23 mouse cellular contexts compared by ENCODE assay signal in genomic region chr11:78086925-78087479, GRCm38 (mm10). TPM values are rescaled to one million over a fixed set of nuclear protein-coding genes. Genes with fewer than 3 reads are reported as not detected.
DNase-seq lines count a peak whose midpoint lies in the region; ATAC-seq and TF ChIP-seq lines count a peak whose summit lies in the region.
"Had no signal": no experiment of that assay in that cellular context is flagged by ENCODE, and none has a peak within 500 bp of the region (broad histone marks: within the 10 kb centered on the region; RNA-seq: fewer than 3 reads in every experiment).

No protein-coding gene starts in this region.

- TF ChIP-seq RAD21 in CH12.LX (IDR thresholded peaks at IDR 0.05; ENCODE audit: low read depth, low read length): no peak
- TF ChIP-seq RAD21 in MEL (IDR thresholded peaks at IDR 0.05; ENCODE audit: low read depth, low read length): no peak

- dilution Hi-C loops in CH12.LX (cut with MboI; ENCODE audit: extremely low pct_ligation_motif_present, extremely low pct_unique_long_range_greater_than_20kb, low sequenced_read_pairs): no loop called here

- TF ChIP-seq EP300 in CH12.LX (IDR thresholded peaks at IDR 0.05; ENCODE audit: low read length) (peak; percentile 31; the same call in 1 of the 2 replicates), MEL (IDR thresholded peaks at IDR 0.05; ENCODE audit: low read depth in 1 of 2, low read length in 2 of 2) (no peak)

- TF ChIP-seq POLR2A in CH12.LX (IDR thresholded peaks at IDR 0.05; ENCODE audit: low read depth, low read length) (peak; percentile 21; the same call in 1 of the 2 replicates), MEL (IDR thresholded peaks at IDR 0.05; ENCODE audit: control insufficient read depth in 1 of 2, insufficient read depth in 1 of 2, low read depth in 1 of 2, low read length in 2 of 2, poor library complexity in 1 of 2) (no peak)
- TF ChIP-seq POLR2A in lung, adult 2 months (IDR thresholded peaks at IDR 0.05; ENCODE audit: borderline replicate concordance, extremely low read depth, low read depth, low read length): no peak

- H3K9ac ChIP-seq in heart, embryonic 15.5 days: no peak overlapping the region
- H3K9ac ChIP-seq in CH12.LX (ENCODE audit: insufficient read depth, low read depth) (no peak overlapping the region), MEL (ENCODE audit: control insufficient read depth, low read depth, low read length, poor library complexity, severe bottlenecking) (no peak overlapping the region)
- no peak overlapping the region for H3K9ac ChIP-seq in neural tube, embryonic 15.5 days (replicated peaks)
- H3K9ac ChIP-seq: embryonic facial prominence, embryonic 15.5 days; hindbrain, embryonic 15.5 days had no signal

- no peak for TF ChIP-seq CTCF in CH12.LX (conservative IDR thresholded peaks at IDR 0.05 in 1 of 2, IDR thresholded peaks at IDR 0.05 in 1 of 2; ENCODE audit: low read depth in 2 of 2, low read length in 2 of 2)
- TF ChIP-seq CTCF in MEL (IDR thresholded peaks at IDR 0.05 in 2 of 3, conservative IDR thresholded peaks at IDR 0.05 in 1 of 3; ENCODE audit: control insufficient read depth in 1 of 3, insufficient read depth in 1 of 3, low read depth in 2 of 3, low read length in 3 of 3, poor library complexity in 1 of 3, severe bottlenecking in 1 of 3): no peak
- no peak for TF ChIP-seq CTCF in lung, adult 2 months (IDR thresholded peaks at IDR 0.05; ENCODE audit: insufficient read depth, low read length)

- no peaks in the 10 kb centered on the region for H3K27me3 ChIP-seq in heart, embryonic 15.5 days
- H3K27me3 ChIP-seq in CH12.LX (replicated peaks): no peaks in the 10 kb centered on the region
- no peaks in the 10 kb centered on the region for H3K27me3 ChIP-seq in MEL (ENCODE audit: control insufficient read depth in 1 of 2, insufficient read depth in 2 of 2, low read length in 2 of 2)
- peaks cover 8% of the 10 kb centered on the region; the same call in 1 of the 2 replicates for H3K27me3 ChIP-seq in neural tube, embryonic 15.5 days (replicated peaks)
- H3K27me3 ChIP-seq: embryonic facial prominence, embryonic 15.5 days had no signal

- no peaks in the 10 kb centered on the region; the same call in 1 of the 2 replicates for H3K4me1 ChIP-seq in heart, embryonic 15.5 days (replicated peaks)
- H3K4me1 ChIP-seq in CH12.LX (ENCODE audit: control insufficient read depth in 1 of 2, insufficient read depth in 2 of 2) (peaks cover 3 to 16% of the 10 kb centered on the region in 2 experiments; a peak in 3 of 4 replicates), MEL (ENCODE audit: control insufficient read depth in 1 of 2, insufficient read depth in 2 of 2, low read length in 2 of 2) (0 out of 4 replicates have a peak, but pooled peaks cover 0 to 3% of the 10 kb centered on the region in 2 experiments)
- H3K4me1 ChIP-seq in lung, adult 2 months (ENCODE audit: control insufficient read depth, insufficient read depth, low read length): no peaks in the 10 kb centered on the region; the same call in 1 of the 2 replicates
- no peaks in the 10 kb centered on the region for H3K4me1 ChIP-seq in neural tube, embryonic 15.5 days
- H3K4me1 ChIP-seq: embryonic facial prominence, embryonic 15.5 days; forebrain, embryonic 10.5 days; hindbrain, embryonic 15.5 days had no signal

- in situ Hi-C loops in CH12.LX (cut with MboI; ENCODE audit: low pct_ligation_motif_present, low pct_unique_long_range_greater_than_20kb, low sequenced_read_pairs): no loop called here

- DNase-seq in heart, adult 9 months (ENCODE audit: low spot score in 2 of 2): no peak
- DNase-seq in CH12.LX (ENCODE audit: extremely low read depth) (peak; percentile 69), MEL (ENCODE audit: low read depth, low spot score) (no peak)
- DNase-seq in lung, adult 2 months: no peak
- DNase-seq: adrenal gland, adult 8-10 months; adrenal gland, postnatal 36 days; cerebellum, adult 2 months; cerebellum, postnatal 14 days; embryo, embryonic 11 days; gastrocnemius, adult 2 months; gastrocnemius, postnatal 25 days; heart, adult 18-20 months; heart, postnatal 36 days had no signal

- 0 out of 2 replicates have a peak overlapping the region, but pooled peaks have one; percentile 11 for H3K27ac ChIP-seq in heart, embryonic 15.5 days
- no peak overlapping the region for H3K27ac ChIP-seq in CH12.LX (ENCODE audit: insufficient read depth, low read depth)
- H3K27ac ChIP-seq in MEL (ENCODE audit: control insufficient read depth, low read depth, low read length): no peak overlapping the region
- H3K27ac ChIP-seq in neural tube, embryonic 15.5 days (replicated peaks): no peak overlapping the region
- H3K27ac ChIP-seq: embryonic facial prominence, embryonic 15.5 days; forebrain, embryonic 10.5 days; gastrocnemius, adult 2 months; hindbrain, embryonic 15.5 days had no signal

- H3K4me3 ChIP-seq in heart, embryonic 15.5 days: no peak overlapping the region
- H3K4me3 ChIP-seq in CH12.LX (replicated peaks in 1 of 3; ENCODE audit: low read depth in 2 of 3, low read length in 2 of 3, poor library complexity in 1 of 3) (peak overlapping the region in 2 of 3 experiments; percentile 41 to 46), MEL (ENCODE audit: control insufficient read depth in 1 of 2, insufficient read depth in 1 of 2, low read depth in 2 of 2, low read length in 2 of 2) (no peak overlapping the region)
- H3K4me3 ChIP-seq in lung, adult 2 months (replicated peaks; ENCODE audit: extremely low read depth, low read depth, low read length): no peak overlapping the region
- no peak overlapping the region for H3K4me3 ChIP-seq in neural tube, embryonic 15.5 days (replicated peaks)
- H3K4me3 ChIP-seq: embryonic facial prominence, embryonic 15.5 days; erythroblast, embryonic 14.5 days; forebrain, embryonic 10.5 days; gastrocnemius, adult 2 months; hindbrain, embryonic 15.5 days had no signal

- no peak overlapping the region for H3K4me2 ChIP-seq in heart, embryonic 15.5 days
- no peak overlapping the region for H3K4me2 ChIP-seq in CH12.LX (ENCODE audit: insufficient read depth, low read depth, poor library complexity, severe bottlenecking)
- H3K4me2 ChIP-seq in neural tube, embryonic 15.5 days: no peak overlapping the region
- H3K4me2 ChIP-seq: embryonic facial prominence, embryonic 15.5 days; hindbrain, embryonic 15.5 days had no signal

- no peaks in the 10 kb centered on the region for H3K9me3 ChIP-seq in heart, embryonic 15.5 days (replicated peaks)
- H3K9me3 ChIP-seq in CH12.LX (replicated peaks; ENCODE audit: low read length) (no peaks in the 10 kb centered on the region), MEL (replicated peaks; ENCODE audit: insufficient read depth, low read length) (no peaks in the 10 kb centered on the region)
- H3K9me3 ChIP-seq in neural tube, embryonic 15.5 days (replicated peaks): no peaks in the 10 kb centered on the region
- H3K9me3 ChIP-seq: embryonic facial prominence, embryonic 15.5 days; forebrain, embryonic 10.5 days; G1E; hindbrain, embryonic 15.5 days had no signal

- no peaks in the 10 kb centered on the region for H3K36me3 ChIP-seq in heart, embryonic 15.5 days
- H3K36me3 ChIP-seq in CH12.LX (replicated peaks in 1 of 2; ENCODE audit: control insufficient read depth in 1 of 2, insufficient read depth in 1 of 2, low read length in 1 of 2) (peaks cover 0 to 12% of the 10 kb centered on the region in 2 experiments), MEL (ENCODE audit: control insufficient read depth in 1 of 2, insufficient read depth in 2 of 2, low read length in 2 of 2) (peaks cover 0 to 5% of the 10 kb centered on the region in 2 experiments; a peak in 1 of 4 replicates)
- H3K36me3 ChIP-seq in neural tube, embryonic 15.5 days: no peaks in the 10 kb centered on the region
- H3K36me3 ChIP-seq: embryonic facial prominence, embryonic 15.5 days; forebrain, embryonic 10.5 days; G1E; hindbrain, embryonic 15.5 days had no signal

- H3K79me2 ChIP-seq in CH12.LX (replicated peaks; ENCODE audit: control insufficient read depth, extremely low read depth, insufficient read depth, poor library complexity, severe bottlenecking): no peaks in the 10 kb centered on the region
- no peaks in the 10 kb centered on the region for H3K79me2 ChIP-seq in MEL (ENCODE audit: control insufficient read depth, insufficient read depth, low read length, poor library complexity)

- no peak for ATAC-seq in heart, embryonic 15.5 days (replicated peaks; ENCODE audit: insufficient number of reproducible peaks, insufficient read depth, low FRiP score, low read depth)
- peak; percentile 51; the same call in 1 of the 2 replicates for ATAC-seq in megakaryocyte, adult 5-6 weeks (ENCODE audit: poor library complexity, severe bottlenecking)
- ATAC-seq in neural tube, embryonic 15.5 days (ENCODE audit: low FRiP score): no peak
- ATAC-seq: forebrain, embryonic 14.5 days; intestine, embryonic 16.5 days had no signal

- 75% methylated on average over 4 of the region's 4 CpGs for WGBS in heart, embryonic 15.5 days
- WGBS in lung, adult 2 months: 65% methylated on average over 4 of the region's 4 CpGs
- WGBS in neural tube, embryonic 15.5 days: 79% methylated on average over 4 of the region's 4 CpGs

RNA-seq across cellular contexts. Expression of gene Eral1, which starts 6.8 kb away (rescaled TPM):
- 21.1 and 24.5 TPM in 2 replicates for polyA plus RNA-seq in heart, embryonic 15.5 days (2015; fragmentation: Nextera tagmentation; extraction: Ambion mirVana)
- total RNA-seq in CH12.LX (2012; rRNA removed) (40.5 and 41.5 TPM in 2 replicates), CH12.LX (2014; rRNA removed) (41.5 and 43.2 TPM in 2 replicates), MEL (2012; rRNA removed) (39.6 and 43.5 TPM in 2 replicates)
- polyA plus RNA-seq in CH12.LX (2012; ENCODE audit: insufficient read length, low read depth) (37.8 and 39.1 TPM in 2 replicates), MEL (2012; ENCODE audit: insufficient read depth in 1 of 2, insufficient read length in 2 of 2, low read depth in 1 of 2, low replicate concordance in 2 of 2, missing spikeins in 1 of 2) (10 to 100 TPM in 1 of 2 experiments, not detected in 1; 38.4 TPM)
- total RNA-seq in megakaryocyte, adult 5-6 weeks (2015): 14.1 and 19.2 TPM in 2 replicates
- total RNA-seq in megakaryocyte, adult 5-6 weeks (2017): 20.9 and 22.1 TPM in 2 replicates
- 23.9 and 27.8 TPM in 2 replicates for polyA plus RNA-seq in lung, adult 2 months (2012; rRNA removed)
- 30.1 and 30.9 TPM in 2 replicates for polyA plus RNA-seq in neural tube, embryonic 15.5 days (2015; fragmentation: Nextera tagmentation; extraction: Ambion mirVana)

RNA-seq across cellular contexts. Expression of gene Fam222b, which starts 7.5 kb away (rescaled TPM):
- 14.1 and 16.2 TPM in 2 replicates for polyA plus RNA-seq in heart, embryonic 15.5 days (2015; fragmentation: Nextera tagmentation; extraction: Ambion mirVana)
- total RNA-seq in CH12.LX (2012; rRNA removed): 8.7 and 10.0 TPM in 2 replicates
- total RNA-seq in CH12.LX (2014; rRNA removed): 3.9 and 5.9 TPM in 2 replicates
- polyA plus RNA-seq in CH12.LX (2012; ENCODE audit: insufficient read length, low read depth): 26.8 and 34.4 TPM in 2 replicates
- 2.4 and 2.5 TPM in 2 replicates for total RNA-seq in MEL (2012; rRNA removed)
- 1 to 10 TPM in 1 of 2 experiments, not detected in 1; 8.1 TPM for polyA plus RNA-seq in MEL (2012; ENCODE audit: insufficient read depth in 1 of 2, insufficient read length in 2 of 2, low read depth in 1 of 2, low replicate concordance in 2 of 2, missing spikeins in 1 of 2)
- total RNA-seq in megakaryocyte, adult 5-6 weeks (2015): 24.0 and 28.2 TPM in 2 replicates
- total RNA-seq in megakaryocyte, adult 5-6 weeks (2017): 8.5 and 9.1 TPM in 2 replicates
- 21.6 and 25.6 TPM in 2 replicates for polyA plus RNA-seq in lung, adult 2 months (2012; rRNA removed)
- polyA plus RNA-seq in neural tube, embryonic 15.5 days (2015; fragmentation: Nextera tagmentation; extraction: Ambion mirVana): 22.2 and 24.2 TPM in 2 replicates

RNA-seq across cellular contexts. Expression of gene Flot2, which starts 49.3 kb away (rescaled TPM):
- polyA plus RNA-seq in heart, embryonic 15.5 days (2015; fragmentation: Nextera tagmentation; extraction: Ambion mirVana): 85.8 and 100 TPM in 2 replicates
- total RNA-seq in CH12.LX (2012; rRNA removed) (10.1 and 14.7 TPM in 2 replicates), CH12.LX (2014; rRNA removed) (4.3 and 5.2 TPM in 2 replicates), MEL (2012; rRNA removed) (0.08 TPM in 1 of 2 replicates, not detected in the other)
- polyA plus RNA-seq in CH12.LX (2012; ENCODE audit: insufficient read length, low read depth) (13.1 and 13.4 TPM in 2 replicates), MEL (2012; ENCODE audit: insufficient read depth in 1 of 2, insufficient read length in 2 of 2, low read depth in 1 of 2, low replicate concordance in 2 of 2, missing spikeins in 1 of 2) (under 1 TPM in 1 of 2 experiments, not detected in 1; 0.15 TPM)
- 82.9 and 91.4 TPM in 2 replicates for total RNA-seq in megakaryocyte, adult 5-6 weeks (2015)
- 140 and 141 TPM in 2 replicates for total RNA-seq in megakaryocyte, adult 5-6 weeks (2017)
- polyA plus RNA-seq in lung, adult 2 months (2012; rRNA removed): 114 and 145 TPM in 2 replicates
- polyA plus RNA-seq in neural tube, embryonic 15.5 days (2015; fragmentation: Nextera tagmentation; extraction: Ambion mirVana): 121 and 132 TPM in 2 replicates

RNA-seq across cellular contexts. Expression of gene Dhrs13, which starts 54.9 kb away (rescaled TPM):
- polyA plus RNA-seq in heart, embryonic 15.5 days (2015; fragmentation: Nextera tagmentation; extraction: Ambion mirVana): 10.7 and 14.0 TPM in 2 replicates
- total RNA-seq in CH12.LX (2012; rRNA removed): 37.7 and 39.0 TPM in 2 replicates
- 33.6 and 33.7 TPM in 2 replicates for total RNA-seq in CH12.LX (2014; rRNA removed)
- 20.9 and 21.6 TPM in 2 replicates for polyA plus RNA-seq in CH12.LX (2012; ENCODE audit: insufficient read length, low read depth)
- total RNA-seq in MEL (2012; rRNA removed): 30.1 and 36.7 TPM in 2 replicates
- polyA plus RNA-seq in MEL (2012; ENCODE audit: insufficient read depth in 1 of 2, insufficient read length in 2 of 2, low read depth in 1 of 2, low replicate concordance in 2 of 2, missing spikeins in 1 of 2): 10 to 100 TPM in 1 of 2 experiments, not detected in 1; 27.9 TPM
- total RNA-seq in megakaryocyte, adult 5-6 weeks (2015): 4.8 and 5.6 TPM in 2 replicates
- total RNA-seq in megakaryocyte, adult 5-6 weeks (2017): 3.5 and 5.3 TPM in 2 replicates
- polyA plus RNA-seq in lung, adult 2 months (2012; rRNA removed): 7.9 and 8.7 TPM in 2 replicates
- polyA plus RNA-seq in neural tube, embryonic 15.5 days (2015; fragmentation: Nextera tagmentation; extraction: Ambion mirVana): 48.2 and 55.3 TPM in 2 replicates

Comparison
In these comparisons a context has a peak if more than half of its experiments do, and no peak if none do; other contexts are left out.
1. H3K4me3 ChIP-seq: peak in CH12.LX (2 of 3); none in heart, embryonic 15.5 days (single experiment), MEL (0 of 2), lung, adult 2 months (single experiment) and neural tube, embryonic 15.5 days (single experiment).
2. RNA of gene Flot2, which starts 49.3 kb away (polyA plus RNA-seq): 114 to 145 TPM in lung, adult 2 months, 121 to 132 TPM in neural tube, embryonic 15.5 days, 85.8 to 100 TPM in heart, embryonic 15.5 days and 13.1 to 13.4 TPM in CH12.LX; 0.15 TPM in MEL; every median in the first group is over 10 times any median in the second.